Mouse (Mus musculus): ENCODE data around the gene Tigd4. TPM values are rescaled to one million over a fixed set of nuclear protein-coding genes. Genes with fewer than 3 reads are reported as not detected.

The Tigd4 gene
- total and polyA plus RNA-seq, 2 experiments from 2014 or later = not detected

DNA sequence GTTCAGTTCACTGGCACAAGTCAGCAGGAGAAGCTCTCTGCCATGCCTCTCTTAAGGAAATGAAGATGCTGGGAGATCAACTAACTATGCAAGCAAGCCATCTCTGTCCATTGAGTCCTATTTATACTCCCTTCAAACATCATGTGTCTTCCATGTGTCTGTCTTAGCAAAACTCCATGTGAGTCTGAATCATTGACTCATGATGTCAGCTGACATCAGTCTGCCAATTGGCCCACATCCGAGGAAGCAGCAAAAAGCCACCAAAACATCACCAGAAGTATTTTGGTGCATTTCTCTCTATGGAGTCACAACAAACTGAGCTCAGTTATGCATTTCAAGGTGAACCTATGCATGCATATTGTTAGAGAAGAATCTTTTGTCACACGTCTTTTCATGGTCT, 48.0 kb downstream of the Tigd4 start:
- H3K27ac ChIP-seq = no peak overlapping the region
- H3K9me3 ChIP-seq (ENCODE audit: low read length) = no peaks in the 10 kb centered on the region
- H3K9ac ChIP-seq (replicated peaks; ENCODE audit: low read length) = no peak overlapping the region
- no peak for DNase-seq (ENCODE audit: low spot score)
- H3K4me3 ChIP-seq (ENCODE audit: low read length) = no peak overlapping the region
- no peak for ATAC-seq
- WGBS = 89% methylated on average over 2 of the region's 2 CpGs
- H3K36me3 ChIP-seq (ENCODE audit: insufficient read depth, low read length) = no peaks in the 10 kb centered on the region
- H3K27me3 ChIP-seq (ENCODE audit: insufficient read depth, low read length) = no peaks in the 10 kb centered on the region
- no peak overlapping the region for H3K4me2 ChIP-seq (ENCODE audit: low read depth, low read length)
- H3K4me1 ChIP-seq (ENCODE audit: insufficient read depth, low read length) = no peaks in the 10 kb centered on the region
- TF ChIP-seq CTCF (IDR thresholded peaks at IDR 0.05; ENCODE audit: low read depth) = no peak

DNA sequence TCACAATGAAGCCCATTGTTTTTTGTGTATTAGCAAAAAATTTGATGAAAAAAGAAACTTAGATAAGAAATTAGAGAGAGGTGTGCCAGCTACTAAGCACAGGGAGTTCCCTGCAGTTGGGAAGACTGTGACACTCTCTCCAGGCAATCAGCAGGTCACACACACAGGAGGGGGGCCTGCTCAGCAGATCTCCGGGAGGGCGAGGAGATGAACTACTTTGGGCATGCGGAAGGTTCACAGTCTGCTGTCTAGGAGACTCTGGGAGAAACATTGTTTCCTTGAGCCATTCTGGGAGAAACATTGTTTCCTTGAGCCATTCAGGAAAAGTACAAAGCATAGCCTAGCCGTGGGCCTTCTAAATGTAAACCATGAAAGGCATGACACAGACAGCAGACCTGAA, 49.6 kb downstream of the Tigd4 start:
- TF ChIP-seq CTCF (IDR thresholded peaks at IDR 0.05; ENCODE audit: low read depth) = no peak
- Histone ChIP-seq H3K36me3 (ENCODE audit: insufficient read depth, low read length) (no peaks in the 10 kb centered on the region), H3K4me3 (ENCODE audit: low read length) (no peak overlapping the region), H3K9ac (replicated peaks; ENCODE audit: low read length) (no peak overlapping the region), H3K9me3 (ENCODE audit: low read length) (no peaks in the 10 kb centered on the region), H3K4me1 (ENCODE audit: insufficient read depth, low read length) (0 out of 2 replicates have a peak, but pooled peaks cover 5% of the 10 kb centered on the region), H3K4me2 (ENCODE audit: low read depth, low read length) (no peak overlapping the region), H3K27ac (no peak overlapping the region), H3K27me3 (ENCODE audit: insufficient read depth, low read length) (no peaks in the 10 kb centered on the region)
- WGBS = 49% methylated on average over 4 of the region's 4 CpGs
- ATAC-seq (no peak), DNase-seq (ENCODE audit: low spot score) (no peak)

DNA sequence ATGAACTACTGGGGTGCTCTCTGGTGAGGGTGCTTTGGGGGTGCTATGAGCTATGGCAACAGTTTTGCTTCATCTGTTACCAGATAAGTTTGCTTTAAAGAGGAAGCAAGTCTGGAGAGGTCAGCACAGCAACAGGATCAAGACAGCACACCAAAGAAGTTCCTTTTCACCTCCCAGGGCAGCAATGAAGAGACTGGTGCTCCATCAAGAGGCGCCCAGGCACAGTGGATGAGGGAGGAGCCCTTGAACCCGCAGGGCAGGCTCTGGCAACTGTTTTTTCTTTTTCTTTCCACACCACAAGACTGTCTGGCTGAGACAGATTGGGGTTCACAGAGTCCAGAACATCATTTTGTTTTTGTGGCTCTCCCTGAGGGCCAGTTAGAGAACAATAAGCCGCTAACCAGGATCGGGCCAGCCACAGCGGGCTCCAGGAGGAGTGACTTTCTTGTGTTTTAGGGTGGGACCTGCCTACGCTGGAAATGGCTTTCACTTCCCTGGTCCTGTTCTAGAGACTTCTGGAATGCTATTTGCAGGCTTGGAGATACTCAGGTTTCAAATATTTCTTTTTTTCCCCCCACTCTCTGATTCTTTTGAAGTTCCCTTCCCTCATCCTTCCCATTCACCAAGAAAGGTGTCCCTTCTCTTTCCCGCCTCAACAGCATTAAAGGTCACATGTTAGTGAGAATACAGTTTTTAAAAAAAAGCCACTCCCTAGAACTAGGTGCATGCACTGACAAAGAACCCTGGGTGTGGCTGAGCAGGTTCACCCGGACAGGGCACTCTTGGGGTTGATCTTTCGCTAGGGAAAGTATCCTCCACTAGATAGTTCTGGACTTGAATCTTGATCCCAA, 52.0 kb downstream of the Tigd4 start:
- Histone ChIP-seq H3K4me3 (ENCODE audit: low read length) (no peak overlapping the region), H3K27ac (no peak overlapping the region), H3K4me2 (ENCODE audit: low read depth, low read length) (no peak overlapping the region), H3K9me3 (ENCODE audit: low read length) (no peaks in the 10 kb centered on the region), H3K4me1 (ENCODE audit: insufficient read depth, low read length) (0 out of 2 replicates have a peak, but pooled peaks cover 5% of the 10 kb centered on the region), H3K36me3 (ENCODE audit: insufficient read depth, low read length) (no peaks in the 10 kb centered on the region), H3K27me3 (ENCODE audit: insufficient read depth, low read length) (no peaks in the 10 kb centered on the region), H3K9ac (replicated peaks; ENCODE audit: low read length) (no peak overlapping the region)
- 89% methylated on average over 9 of the region's 9 CpGs for WGBS
- DNase-seq (ENCODE audit: low spot score) (no peak), ATAC-seq (no peak)
- TF ChIP-seq CTCF (IDR thresholded peaks at IDR 0.05; ENCODE audit: low read depth) = no peak

DNA sequence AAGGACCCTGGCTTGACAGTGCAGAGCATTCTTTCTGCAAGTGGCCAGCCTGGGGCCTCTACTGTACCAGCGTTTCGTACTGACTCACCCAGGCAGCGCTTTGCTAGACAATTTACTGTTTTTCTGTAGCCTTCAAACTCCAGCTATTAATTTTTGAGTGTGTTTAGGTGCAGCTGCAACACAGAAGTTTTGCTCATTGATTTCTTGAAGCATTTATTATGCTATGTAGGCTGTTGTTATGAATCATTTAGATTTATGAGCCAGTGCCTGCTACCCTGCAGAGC, 52.6 kb downstream of the Tigd4 start:
- no peak overlapping the region for H3K27ac ChIP-seq
- 0 out of 2 replicates have a peak, but pooled peaks cover 5% of the 10 kb centered on the region for H3K4me1 ChIP-seq (ENCODE audit: insufficient read depth, low read length)
- DNase-seq (ENCODE audit: low spot score) = no peak
- no peaks in the 10 kb centered on the region for H3K9me3 ChIP-seq (ENCODE audit: low read length)
- TF ChIP-seq CTCF (IDR thresholded peaks at IDR 0.05; ENCODE audit: low read depth) = no peak
- 74% methylated on average over 3 of the region's 3 CpGs for WGBS
- no peak overlapping the region for H3K9ac ChIP-seq (replicated peaks; ENCODE audit: low read length)
- no peaks in the 10 kb centered on the region for H3K27me3 ChIP-seq (ENCODE audit: insufficient read depth, low read length)
- no peak for ATAC-seq
- no peak overlapping the region for H3K4me3 ChIP-seq (ENCODE audit: low read length)
- no peaks in the 10 kb centered on the region for H3K36me3 ChIP-seq (ENCODE audit: insufficient read depth, low read length)
- H3K4me2 ChIP-seq (ENCODE audit: low read depth, low read length) = no peak overlapping the region

DNA sequence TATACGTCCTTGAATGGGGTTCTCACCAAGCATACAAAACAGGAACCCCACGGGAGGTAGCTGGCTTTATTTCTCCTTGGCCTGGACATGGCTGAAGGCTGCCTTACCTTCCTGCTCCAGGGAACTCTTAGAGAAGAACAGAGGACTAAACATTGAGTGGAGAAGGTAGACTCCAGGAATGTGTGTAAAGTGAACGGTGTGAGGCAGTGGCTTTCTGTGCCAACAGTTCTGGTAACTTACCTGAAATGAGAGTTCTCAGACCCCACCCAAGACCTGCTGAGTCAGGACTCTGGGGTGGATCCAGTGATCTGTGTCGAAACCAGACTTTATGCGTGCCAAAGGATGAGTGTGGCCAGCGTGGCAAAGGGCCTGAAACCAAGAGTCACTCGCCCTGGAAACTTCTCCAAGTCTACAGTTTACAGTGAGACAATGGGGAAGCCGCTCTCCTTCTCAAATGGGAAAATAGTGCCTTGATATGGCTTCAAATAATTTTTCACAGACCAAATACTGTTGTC, 53.0 kb downstream of the Tigd4 start:
- no peaks in the 10 kb centered on the region for H3K27me3 ChIP-seq (ENCODE audit: insufficient read depth, low read length)
- DNase-seq (ENCODE audit: low spot score) = no peak
- H3K4me1 ChIP-seq (ENCODE audit: insufficient read depth, low read length) = 0 out of 2 replicates have a peak, but pooled peaks cover 5% of the 10 kb centered on the region
- H3K27ac ChIP-seq = no peak overlapping the region
- H3K4me2 ChIP-seq (ENCODE audit: low read depth, low read length) = no peak overlapping the region
- H3K4me3 ChIP-seq (ENCODE audit: low read length) = no peak overlapping the region
- no peaks in the 10 kb centered on the region for H3K36me3 ChIP-seq (ENCODE audit: insufficient read depth, low read length)
- no peak for TF ChIP-seq CTCF (IDR thresholded peaks at IDR 0.05; ENCODE audit: low read depth)
- H3K9me3 ChIP-seq (ENCODE audit: low read length) = no peaks in the 10 kb centered on the region
- H3K9ac ChIP-seq (replicated peaks; ENCODE audit: low read length) = no peak overlapping the region
- no peak for ATAC-seq
- WGBS = 73% methylated on average over 8 of the region's 8 CpGs

Other genes with a start within 250 kb of the Tigd4 start
- gene Fhdc1, start 113.1 kb upstream of the Tigd4 start, total RNA-seq (2014; rRNA removed) = 7.7 and 8.4 TPM in 2 replicates
- gene Fhdc1, start 113.1 kb upstream of the Tigd4 start, polyA plus RNA-seq (2015; fragmentation: Nextera tagmentation; extraction: Ambion mirVana) = 3.2 and 3.5 TPM in 2 replicates
- 15.3 and 15.4 TPM in 2 replicates for gene Arfip1, start 10.9 kb upstream of the Tigd4 start, total RNA-seq (2014; rRNA removed)
- 22.8 and 23.5 TPM in 2 replicates for gene Arfip1, start 10.9 kb upstream of the Tigd4 start, polyA plus RNA-seq (2015; fragmentation: Nextera tagmentation; extraction: Ambion mirVana)
- gene Tmem154, start 72.6 kb downstream of the Tigd4 start, total RNA-seq (2014; rRNA removed) = 0.37 and 0.90 TPM in 2 replicates
- 0.89 and 1.00 TPM in 2 replicates for gene Tmem154, start 72.6 kb downstream of the Tigd4 start, polyA plus RNA-seq (2015; fragmentation: Nextera tagmentation; extraction: Ambion mirVana)
- 40.6 and 40.7 TPM in 2 replicates for gene Fbxw7, start 221.7 kb downstream of the Tigd4 start, total RNA-seq (2014; rRNA removed)
- 39.2 and 40.1 TPM in 2 replicates for gene Fbxw7, start 221.7 kb downstream of the Tigd4 start, polyA plus RNA-seq (2015; fragmentation: Nextera tagmentation; extraction: Ambion mirVana)

Measured in hindbrain, postnatal 0 days (tissue).